Mouse (Mus musculus): Measurements from ENCODE around the gene Gm10840.
"Not testable (repeated sequence)": the region's sequence is repeated elsewhere in the genome, so short reads cannot be mapped to it uniquely, and the experiment has no call there.

Gene Gm10840

GRCm38 (mm10) chr11:106160841-106161721 lies at the start of gene Gm10840, which contains the start of gene Limd2:
Gm10840 (plus strand) TSS chr11:106160850.
Limd2 (minus strand) TSS chr11:106160860.
- in situ Hi-C loops (cut with MboI; ENCODE audit: unreplicated experiment in 2 of 2), result loop anchor here in 1 of 2 experiments (10.0 kb wide), 1 partner anchor 234 kb away; no protein-coding TSS in a partner anchor

GRCm38 (mm10) chr11:106111688-106112087 lies 49.0 kb upstream of the Gm10840 start:
- in situ Hi-C loops (cut with MboI; ENCODE audit: unreplicated experiment in 2 of 2), result no loop called here

DNA sequence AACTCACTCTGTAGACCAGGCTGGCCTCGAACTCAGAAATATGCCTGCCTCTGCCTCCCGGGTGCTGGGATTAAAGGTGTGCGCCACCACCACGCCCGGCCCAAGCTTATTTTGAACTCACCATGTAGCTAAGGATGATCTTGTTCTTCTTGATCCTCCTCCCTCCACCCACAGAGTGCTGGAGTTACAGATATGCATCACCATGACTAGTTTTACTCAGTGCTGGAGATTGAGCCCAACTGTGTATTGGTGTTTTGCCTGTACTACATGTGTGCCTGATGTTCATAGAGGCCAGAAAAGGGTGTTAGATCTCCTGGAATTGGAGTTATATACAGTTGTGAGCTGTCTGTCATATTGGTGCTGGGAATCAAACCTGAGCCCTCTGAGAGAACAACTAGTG lies 38.4 kb upstream of the Gm10840 start:
- in situ Hi-C loops (cut with MboI; ENCODE audit: unreplicated experiment in 2 of 2), result no loop called here

- in situ Hi-C loops (cut with MboI; ENCODE audit: unreplicated experiment in 2 of 2), result no loop called here
Observed at GRCm38 (mm10) chr11:106122736-106123135, 37.9 kb upstream of the Gm10840 start.

DNA sequence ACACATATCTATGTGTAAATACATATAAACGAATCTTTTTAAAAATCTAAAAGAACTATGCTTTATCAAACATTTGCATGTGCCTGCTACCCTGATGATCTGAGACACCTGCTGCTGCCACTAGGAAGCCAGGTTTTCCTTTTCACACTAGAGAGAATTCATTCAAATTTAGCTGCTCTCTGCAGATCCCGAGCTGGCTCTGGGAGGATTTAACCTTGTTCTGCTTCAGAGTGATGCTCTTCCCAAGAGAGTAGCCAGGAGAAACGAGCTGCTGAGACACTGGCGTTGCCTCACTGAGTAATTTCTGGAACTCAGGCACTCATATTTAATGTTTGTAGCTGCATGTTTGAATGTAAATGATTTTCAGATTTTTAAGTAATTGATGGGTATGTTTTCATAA lies 35.9 kb upstream of the Gm10840 start:
- in situ Hi-C loops (cut with MboI; ENCODE audit: unreplicated experiment in 2 of 2), result no loop called here

GRCm38 (mm10) chr11:106125827-106126226 lies 34.8 kb upstream of the Gm10840 start:
- in situ Hi-C loops (cut with MboI; ENCODE audit: unreplicated experiment in 2 of 2), result no loop called here

GRCm38 (mm10) chr11:106126727-106127373 lies 33.8 kb upstream of the Gm10840 start:
- in situ Hi-C loops (cut with MboI; ENCODE audit: unreplicated experiment in 2 of 2), result not testable (repeated sequence)

GRCm38 (mm10) chr11:106129477-106129876 lies 31.2 kb upstream of the Gm10840 start:
- in situ Hi-C loops (cut with MboI; ENCODE audit: unreplicated experiment in 2 of 2), result no loop called here

GRCm38 (mm10) chr11:106132516-106132915 lies 28.1 kb upstream of the Gm10840 start:
- in situ Hi-C loops (cut with MboI; ENCODE audit: unreplicated experiment in 2 of 2), result loop anchor here in 1 of 2 experiments (5.0 kb wide), 1 partner anchor 45 kb away; no protein-coding TSS in a partner anchor

DNA sequence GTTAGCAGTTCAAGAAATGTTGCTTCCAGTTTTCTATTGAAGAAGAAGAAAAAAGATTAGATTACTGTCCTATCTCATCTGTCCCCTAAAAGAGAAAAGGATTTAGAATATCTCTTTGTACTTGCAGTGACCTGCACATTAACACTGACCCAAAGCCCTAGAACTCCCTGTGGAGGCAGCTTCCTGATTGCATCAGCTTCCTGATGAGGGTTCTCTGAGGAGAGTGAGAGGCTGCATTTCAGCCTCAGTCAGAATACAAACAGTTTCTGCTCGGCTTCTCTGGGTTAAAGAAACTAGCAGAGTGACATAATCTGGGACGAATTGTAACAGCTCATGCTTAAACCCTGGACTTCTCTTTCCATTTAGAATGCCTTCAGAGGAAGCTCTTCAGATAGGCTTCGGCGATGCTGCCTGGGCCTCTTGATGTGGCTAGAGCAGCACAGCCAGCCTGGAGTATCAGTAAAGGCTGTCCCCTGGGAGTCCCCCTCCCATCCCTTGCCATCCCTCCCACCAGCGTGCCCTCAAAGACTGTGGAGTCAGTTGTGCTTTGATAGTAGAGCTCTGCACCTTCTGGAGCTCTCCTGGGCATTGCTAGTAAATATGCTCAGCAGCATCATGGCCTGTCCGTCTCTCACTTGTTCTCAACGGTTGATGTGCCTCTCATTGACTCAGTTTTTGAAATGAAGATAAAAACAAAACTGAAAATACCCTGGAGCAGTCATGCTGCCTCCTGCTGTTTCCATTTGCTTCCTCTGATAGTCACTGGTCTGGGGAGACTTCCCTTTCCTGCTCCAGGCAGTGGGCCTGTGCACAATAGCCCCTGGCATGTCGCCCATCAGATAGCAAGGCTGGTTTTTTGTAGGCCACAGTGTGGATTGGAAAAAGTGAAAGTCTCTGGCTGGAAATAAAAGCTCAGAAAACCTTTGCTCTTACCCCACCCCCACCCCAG lies 25.8 kb upstream of the Gm10840 start:
- in situ Hi-C loops (cut with MboI; ENCODE audit: unreplicated experiment in 2 of 2), result loop anchor here (5.0 kb wide), 2 partner anchors 48 to 58 kb away; no protein-coding TSS in a partner anchor

DNA sequence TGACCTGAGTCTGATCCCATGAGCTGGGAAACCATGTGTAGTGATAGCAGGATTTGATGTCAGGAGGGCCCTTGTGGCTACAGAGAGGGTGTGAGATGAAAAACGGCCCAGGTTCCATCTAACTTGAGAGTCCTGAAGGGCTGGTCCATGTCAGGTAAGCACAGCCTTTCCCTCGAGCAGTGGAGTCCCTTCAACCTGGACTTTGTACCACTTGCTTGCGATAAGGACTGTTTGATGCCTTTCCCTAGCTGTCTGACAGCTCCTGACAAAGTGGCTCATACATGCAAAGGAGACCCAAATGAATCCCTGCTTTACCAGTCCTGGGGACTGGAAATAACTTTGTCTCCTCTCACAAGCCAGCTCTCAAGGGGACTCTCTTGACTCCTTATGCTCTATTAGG lies 9.4 kb upstream of the Gm10840 start:
- in situ Hi-C loops (cut with MboI; ENCODE audit: unreplicated experiment in 2 of 2), result loop anchor here (10.0 kb wide), 3 partner anchors 84 to 174 kb away; no protein-coding TSS in a partner anchor

DNA sequence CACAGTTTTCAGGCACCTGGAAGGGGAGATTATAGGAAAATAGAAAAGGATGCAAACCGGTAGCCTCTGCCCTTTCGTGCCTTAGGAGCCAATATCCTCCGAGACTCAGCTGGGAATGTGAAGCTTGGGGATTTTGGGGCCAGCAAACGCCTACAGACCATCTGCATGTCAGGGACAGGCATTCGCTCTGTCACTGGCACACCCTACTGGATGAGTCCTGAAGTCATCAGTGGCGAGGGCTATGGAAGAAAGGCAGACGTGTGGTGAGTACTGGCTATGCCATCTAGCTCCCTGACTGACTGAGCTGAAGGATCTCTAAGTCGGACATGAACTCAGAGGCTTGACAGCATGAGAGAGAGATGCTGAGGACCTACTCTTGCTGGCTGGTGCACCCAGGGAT lies 8.5 kb upstream of the Gm10840 start:
- in situ Hi-C loops (cut with MboI; ENCODE audit: unreplicated experiment in 2 of 2), result loop anchor here (10.0 kb wide), 3 partner anchors 83 to 173 kb away; no protein-coding TSS in a partner anchor

DNA sequence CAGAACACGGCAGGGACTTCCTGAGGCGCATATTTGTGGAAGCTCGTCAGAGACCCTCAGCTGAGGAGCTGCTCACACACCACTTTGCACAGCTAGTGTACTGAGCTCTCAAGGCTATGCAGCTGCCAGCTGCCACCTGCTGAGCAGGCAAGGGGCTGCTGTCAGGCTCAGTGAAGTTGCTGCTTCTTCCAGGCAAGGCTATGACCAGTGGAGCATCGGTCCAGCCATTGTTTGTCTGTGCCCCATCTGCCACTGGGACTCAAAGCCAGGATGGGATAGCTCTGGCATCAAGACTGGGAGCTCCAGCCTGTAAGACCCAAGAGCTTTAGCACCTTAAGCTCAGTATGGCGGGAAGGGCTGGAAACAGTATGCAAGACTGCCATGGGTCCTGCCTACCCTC lies 6.6 kb upstream of the Gm10840 start:
- in situ Hi-C loops (cut with MboI; ENCODE audit: unreplicated experiment in 2 of 2), result loop anchor here (10.0 kb wide), 3 partner anchors 81 to 171 kb away; no protein-coding TSS in a partner anchor

DNA sequence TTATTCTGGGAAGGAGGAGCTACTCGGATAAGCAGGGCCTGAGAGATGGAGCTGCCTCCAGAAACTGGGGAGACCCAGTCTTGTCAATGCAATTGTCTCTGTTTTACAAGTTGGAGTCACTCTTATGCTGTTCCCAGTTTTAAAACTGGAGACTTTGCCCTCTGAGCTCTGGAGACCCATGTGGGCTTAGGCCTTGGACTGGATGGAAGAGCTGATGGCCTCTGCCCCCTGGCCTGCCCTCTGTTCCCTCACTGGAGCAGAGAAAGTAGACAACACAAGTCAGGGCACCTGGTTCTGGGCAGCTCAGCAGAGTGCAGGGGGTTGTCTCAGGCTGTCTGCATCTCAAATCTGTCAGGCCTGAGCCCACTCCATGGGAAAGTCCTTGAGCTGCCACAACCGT lies 5.9 kb upstream of the Gm10840 start:
- in situ Hi-C loops (cut with MboI; ENCODE audit: unreplicated experiment in 2 of 2), result loop anchor here (10.0 kb wide), 3 partner anchors 80 to 170 kb away; no protein-coding TSS in a partner anchor

DNA sequence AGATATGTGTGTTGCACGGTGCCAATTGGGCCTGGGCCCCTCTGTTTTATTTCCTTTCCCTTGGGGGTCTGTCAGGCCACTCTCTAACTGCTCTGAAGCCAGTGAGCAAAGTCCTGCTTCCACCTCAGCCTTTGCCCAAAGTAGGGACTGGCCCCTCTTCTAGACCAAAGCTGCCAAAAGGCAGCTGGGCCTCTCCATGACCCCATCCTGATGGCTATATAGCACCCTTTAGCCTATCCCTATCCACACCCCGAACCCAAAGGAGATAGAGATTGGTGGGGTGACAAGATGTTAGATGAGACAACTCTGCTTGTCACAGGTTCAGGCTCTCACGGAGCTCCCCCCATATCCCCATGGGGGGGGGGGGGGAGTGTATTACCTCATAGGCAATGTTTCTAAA lies 4.9 kb upstream of the Gm10840 start:
- in situ Hi-C loops (cut with MboI; ENCODE audit: unreplicated experiment in 2 of 2), result loop anchor here (10.0 kb wide), 3 partner anchors 79 to 169 kb away; no protein-coding TSS in a partner anchor

GRCm38 (mm10) chr11:106156257-106156656 lies 4.4 kb upstream of the Gm10840 start:
- in situ Hi-C loops (cut with MboI; ENCODE audit: unreplicated experiment in 2 of 2), result loop anchor here (10.0 kb wide), 3 partner anchors 79 to 169 kb away; no protein-coding TSS in a partner anchor

DNA sequence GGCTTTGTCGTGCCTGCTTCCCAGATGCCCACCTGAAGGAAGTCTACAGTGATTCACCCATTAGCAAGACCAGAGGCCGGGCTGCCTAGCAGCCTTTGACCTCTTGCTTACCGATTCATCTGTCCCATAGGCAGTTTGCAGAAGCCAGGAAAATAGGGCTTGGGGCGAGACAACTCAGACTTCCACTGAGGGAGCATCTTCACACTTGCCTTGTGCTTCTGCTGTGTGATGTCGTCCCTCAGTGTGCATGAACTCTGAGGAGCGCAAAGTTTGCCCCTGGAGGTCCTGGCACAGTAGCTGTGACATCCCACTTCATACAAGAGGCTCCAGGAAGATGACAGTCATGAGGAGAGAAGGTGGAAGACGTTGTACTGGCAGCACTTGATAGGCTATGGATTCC lies 3.5 kb upstream of the Gm10840 start:
- in situ Hi-C loops (cut with MboI; ENCODE audit: unreplicated experiment in 2 of 2), result loop anchor here (10.0 kb wide), 3 partner anchors 78 to 168 kb away; no protein-coding TSS in a partner anchor

DNA sequence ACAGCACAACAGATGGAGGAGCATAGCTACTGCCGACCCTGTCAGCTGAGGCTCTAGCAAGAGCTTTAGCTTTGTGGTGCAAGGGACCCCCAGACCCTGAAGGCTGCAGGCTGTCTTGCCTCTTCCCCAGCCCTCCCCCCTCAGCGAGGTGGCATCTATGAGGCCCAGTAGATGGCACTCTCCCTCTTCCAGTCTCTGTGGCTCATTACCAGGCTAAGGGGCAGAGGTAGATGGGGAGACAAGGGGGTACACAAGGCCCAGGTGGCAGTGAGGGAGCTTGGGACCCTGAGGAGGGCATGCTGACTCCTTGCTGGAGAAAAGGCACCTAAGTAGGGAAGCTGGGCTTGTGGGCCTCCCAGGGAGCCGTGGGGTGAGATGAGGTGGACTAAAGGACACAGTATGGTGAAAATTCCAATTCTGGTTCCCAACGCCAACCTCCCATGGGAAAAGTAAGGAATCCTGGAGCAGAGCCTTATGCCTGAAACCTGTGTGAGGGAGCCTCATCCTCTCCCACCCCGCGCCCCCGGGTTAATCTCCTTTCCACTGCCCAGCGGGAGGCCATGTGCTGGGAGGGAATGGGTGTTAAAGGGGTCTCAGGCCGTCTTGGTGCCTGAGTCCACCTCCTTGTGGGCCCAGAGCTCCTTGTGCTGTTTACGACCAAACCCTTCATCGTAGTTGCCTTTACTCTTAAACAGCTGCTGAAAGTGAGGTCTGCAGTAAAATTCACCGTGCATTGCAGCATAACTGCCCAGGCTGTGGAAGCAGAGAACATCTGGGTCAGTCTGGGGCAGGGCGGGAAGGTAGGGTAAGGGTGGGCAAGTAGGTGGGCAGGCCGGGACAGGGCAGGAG lies 2.3 kb upstream of the Gm10840 start:
- in situ Hi-C loops (cut with MboI; ENCODE audit: unreplicated experiment in 2 of 2), result loop anchor here (10.0 kb wide), 3 partner anchors 76 to 166 kb away; no protein-coding TSS in a partner anchor

DNA sequence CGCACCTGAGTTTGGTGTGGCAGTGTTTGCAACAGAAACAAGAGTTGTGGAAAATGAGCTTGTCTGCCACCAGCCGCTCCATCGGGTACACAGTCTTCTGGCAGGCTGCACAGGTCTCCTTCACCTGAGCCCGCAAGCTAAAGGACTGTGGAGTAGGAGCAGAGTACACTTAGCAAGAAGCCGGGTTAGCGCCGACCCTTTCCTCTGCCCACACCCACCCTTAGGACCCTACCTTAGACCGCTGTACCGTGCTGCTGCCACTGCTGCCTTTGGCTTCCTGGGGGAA lies 1.8 kb upstream of the Gm10840 start:
- in situ Hi-C loops (cut with MboI; ENCODE audit: unreplicated experiment in 2 of 2), result loop anchor here (10.0 kb wide), 3 partner anchors 76 to 166 kb away; no protein-coding TSS in a partner anchor
